Mouse (Mus musculus) lung, postnatal 0 days (tissue): ENCODE measurements around the gene Rbfox1. TPM values are rescaled to one million over a fixed set of nuclear protein-coding genes. Genes with fewer than 3 reads are reported as not detected.

Source experiments
- ATAC-seq: fragments of 200-750 bp; cut with Nextera tagmentation; 2 replicates; pipeline ENCODE4 v1.8.0; 2017; ENCODE audit warnings: moderate library complexity
- DNase-seq: peaks from one replicate; pipeline ENCODE4 v3.0.0-alpha.2; 2016; ENCODE audit warnings: low spot score
- H3K27ac ChIP-seq: fragments of 300-500 bp; sonication (generic); 2 replicates; pipeline ENCODE4 v1.5.1; 2014; ENCODE audit warnings: antibody characterized with exemption, mild to moderate bottlenecking, low read length, mixed read lengths
- H3K27me3 ChIP-seq: fragments of 300-500 bp; sonication (generic); replicated peaks from 2 replicates; pipeline ENCODE4 v1.6.1; 2014; ENCODE audit warnings: low read length, mixed read lengths; ENCODE audit not compliant: insufficient read depth
- H3K36me3 ChIP-seq: fragments of 300-500 bp; sonication (generic); 2 replicates; pipeline ENCODE4 v1.6.1; 2014; ENCODE audit warnings: low read length, mixed read lengths; ENCODE audit not compliant: insufficient read depth
- H3K4me1 ChIP-seq: fragments of 300-500 bp; sonication (generic); 2 replicates; pipeline ENCODE4 v1.6.1; 2014; ENCODE audit warnings: antibody characterized with exemption, low read depth, low read length, mixed read lengths; ENCODE audit not compliant: insufficient read depth
- H3K4me2 ChIP-seq: fragments of 300-500 bp; sonication (generic); replicated peaks from 2 replicates; pipeline ENCODE4 v1.6.1; 2014; ENCODE audit warnings: low read depth, mild to moderate bottlenecking, low read length, moderate library complexity, mixed read lengths
- H3K4me3 ChIP-seq: fragments of 300-500 bp; sonication (generic); 2 replicates; pipeline ENCODE4 v1.5.1; 2014; ENCODE audit warnings: low read depth, low read length
- H3K9ac ChIP-seq: fragments of 300-500 bp; sonication (generic); replicated peaks from 2 replicates; pipeline ENCODE4 v1.6.1; 2014; ENCODE audit warnings: low read depth, mild to moderate bottlenecking
- H3K9me3 ChIP-seq: fragments of 300-500 bp; sonication (generic); 2 replicates; pipeline ENCODE4 v1.6.1; 2016; ENCODE audit warnings: low read length, mixed read lengths
- CTCF ChIP-seq: IDR thresholded peaks from 2 replicates; pipeline ENCODE4 v1.5.1; 2016; ENCODE audit warnings: antibody characterized with exemption, mild to moderate bottlenecking
- EP300 ChIP-seq: IDR thresholded peaks from 2 replicates; pipeline ENCODE4 v1.6.1; 2016; ENCODE audit warnings: antibody characterized with exemption, mild to moderate bottlenecking, control low read depth
- WGBS: fragments of 180-500 bp; shearing (Covaris S2); extraction: QIAGEN DNeasy Blood & Tissue Kit; methylation state at CpG from one replicate; pipeline ENCODE4 v1.1.7; 2014; 5-methylcytosine and 5-hydroxymethylcytosine counted together
- polyA plus RNA-seq: library from polyadenylated mRNA; unstranded; fragments of >200 nt; fragmentation: Nextera tagmentation; extraction: Ambion mirVana; gene quantifications from 2 replicates; pipeline ENCODE4 v1.2.1, GENCODE M21; 2015

Rbfox1 gene
- polyA plus RNA-seq, 1 experiment from 2014 or later: 0.25 TPM

GRCm38 (mm10) chr16:7433296-7433695 is 1548.1 kb downstream of the Rbfox1 start:
- no peak for ATAC-seq
- Histone ChIP-seq H3K9me3 (no peaks in the 10 kb centered on the region), H3K27ac (no peak overlapping the region), H3K36me3 (no peaks in the 10 kb centered on the region), H3K27me3 (no peaks in the 10 kb centered on the region), H3K4me1 (no peaks in the 10 kb centered on the region), H3K4me3 (no peak overlapping the region), H3K9ac (no peak overlapping the region), H3K4me2 (no peak overlapping the region)
- WGBS: 89% methylated on average over 6 of the region's 6 CpGs
- DNase-seq: no peak
- no peak for TF ChIP-seq EP300

DNA sequence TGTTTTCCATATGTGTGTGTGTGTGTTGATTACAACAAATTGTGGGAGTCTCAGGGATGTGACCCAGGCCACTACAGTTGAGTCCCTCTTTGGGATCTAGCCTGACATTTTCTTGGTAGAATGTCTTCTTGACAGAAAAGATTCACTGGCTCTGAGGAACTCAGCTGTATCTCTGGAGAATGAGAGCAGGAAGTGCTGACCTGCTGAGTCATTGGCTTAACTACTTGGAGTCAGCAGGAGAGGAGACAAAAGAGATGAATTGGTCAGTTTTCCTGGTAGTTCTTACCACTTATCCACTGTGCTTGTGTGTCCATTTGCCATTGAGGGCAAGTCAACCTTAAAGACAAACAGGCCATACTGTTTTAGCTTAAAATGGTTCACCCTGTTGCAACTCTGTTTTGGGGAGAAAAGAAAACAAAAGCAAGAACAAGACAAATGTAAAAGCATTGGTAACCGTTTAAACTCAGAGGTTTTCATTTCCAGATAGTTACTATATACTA is 1561.7 kb downstream of the Rbfox1 start:
- DNase-seq (no peak), ATAC-seq (no peak)
- Histone ChIP-seq H3K9ac (no peak overlapping the region), H3K4me3 (no peak overlapping the region), H3K4me1 (no peaks in the 10 kb centered on the region), H3K9me3 (no peaks in the 10 kb centered on the region), H3K27ac (no peak overlapping the region), H3K4me2 (no peak overlapping the region), H3K27me3 (no peaks in the 10 kb centered on the region), H3K36me3 (no peaks in the 10 kb centered on the region)
- 84% methylated on average over 1 of the region's 1 CpGs for WGBS
- TF ChIP-seq EP300: no peak
- no peak for TF ChIP-seq CTCF

DNA sequence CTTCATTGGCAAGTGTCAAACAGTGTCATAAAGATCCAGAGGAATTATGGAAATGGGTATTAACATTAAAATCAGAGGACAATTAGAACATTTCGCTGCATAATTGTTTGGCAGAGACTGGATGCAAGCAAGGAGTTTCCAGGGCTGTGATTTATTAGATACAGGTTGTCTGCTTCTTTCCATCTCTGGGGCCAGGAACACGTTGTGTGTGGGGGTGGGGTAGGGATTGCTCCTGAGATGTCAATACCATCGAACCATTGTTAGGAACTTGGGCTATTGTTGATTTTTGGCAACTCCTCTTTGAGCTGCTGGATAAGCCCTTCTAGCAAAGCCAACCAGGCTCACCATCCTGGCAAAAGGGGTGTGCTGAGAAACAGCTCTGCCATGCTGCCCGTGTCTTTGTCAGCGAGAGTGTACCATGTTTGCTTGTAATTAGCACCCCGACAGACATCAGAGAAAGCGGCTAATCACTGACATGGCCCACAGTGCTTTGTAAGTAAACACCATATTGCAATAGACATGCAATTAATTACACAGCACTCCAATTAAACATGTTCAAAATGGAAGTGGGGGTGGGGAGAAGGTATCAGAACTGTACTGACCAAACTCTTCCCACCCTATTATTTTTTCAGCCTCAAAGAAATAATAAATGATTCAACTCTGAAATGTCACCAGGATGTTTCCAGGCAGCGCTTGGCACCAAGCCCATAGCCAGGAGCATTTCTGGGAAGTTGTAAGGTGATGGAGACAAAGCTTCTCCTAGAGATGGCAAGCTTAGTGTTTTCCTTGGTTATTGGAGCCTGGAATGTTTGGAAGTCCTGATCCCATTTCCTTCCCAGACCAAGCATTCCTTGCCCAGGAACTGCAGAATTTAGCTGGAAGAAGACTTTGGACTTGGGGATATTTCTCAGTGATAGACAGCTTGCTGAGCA is 1562.8 kb downstream of the Rbfox1 start:
- Histone ChIP-seq H3K36me3 (no peaks in the 10 kb centered on the region), H3K27me3 (no peaks in the 10 kb centered on the region), H3K27ac (no peak overlapping the region), H3K4me1 (no peaks in the 10 kb centered on the region), H3K4me3 (no peak overlapping the region), H3K9ac (no peak overlapping the region), H3K4me2 (no peak overlapping the region), H3K9me3 (no peaks in the 10 kb centered on the region)
- ATAC-seq: no peak
- TF ChIP-seq CTCF (no peak), EP300 (no peak)
- DNase-seq: no peak
- WGBS: 53% methylated on average over 8 of the region's 8 CpGs

DNA sequence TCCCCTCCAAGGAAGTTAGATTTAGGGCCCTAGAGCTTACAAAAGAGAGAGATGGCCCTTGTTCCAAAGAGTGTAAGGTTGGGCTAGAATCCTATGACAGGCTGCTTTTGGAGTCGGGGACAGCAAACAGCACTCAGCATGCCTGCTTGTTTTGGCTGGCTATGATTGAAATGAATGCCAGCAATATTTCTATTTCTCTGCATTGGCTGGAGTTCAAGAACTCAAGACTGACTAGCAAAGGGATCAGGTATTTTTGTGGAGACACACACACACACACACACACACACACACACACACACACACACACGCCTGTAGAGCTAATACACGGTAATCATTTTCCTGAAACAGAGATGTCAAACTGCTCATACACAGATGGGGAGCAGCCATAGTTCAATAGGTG is 1566.0 kb downstream of the Rbfox1 start:
- Histone ChIP-seq H3K4me2 (no peak overlapping the region), H3K27me3 (no peaks in the 10 kb centered on the region), H3K9ac (no peak overlapping the region), H3K27ac (no peak overlapping the region), H3K4me3 (no peak overlapping the region), H3K4me1 (no peaks in the 10 kb centered on the region), H3K9me3 (no peaks in the 10 kb centered on the region), H3K36me3 (no peaks in the 10 kb centered on the region)
- no peak for DNase-seq
- ATAC-seq: no peak
- TF ChIP-seq CTCF (no peak), EP300 (no peak)
- 86% methylated on average over 3 of the region's 3 CpGs for WGBS

DNA sequence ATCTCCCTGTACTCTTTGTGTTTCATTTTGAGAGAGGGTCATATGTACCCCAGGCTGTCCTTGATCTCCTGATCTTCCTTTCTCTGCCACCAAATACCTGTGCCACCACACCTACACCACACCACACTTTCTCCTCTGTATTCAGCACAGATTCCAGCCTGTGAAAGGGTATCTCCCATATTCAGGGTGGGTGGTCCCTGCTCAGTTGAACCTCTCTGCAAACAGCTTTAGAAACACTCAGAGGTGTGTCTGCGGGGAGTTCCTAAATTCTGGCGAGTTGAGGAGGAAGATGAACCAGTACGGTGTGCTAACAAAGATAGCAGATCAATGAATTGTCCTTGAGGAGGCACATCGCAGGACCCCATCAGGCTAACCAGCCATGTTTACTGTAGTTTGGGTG is 1572.4 kb downstream of the Rbfox1 start:
- Histone ChIP-seq H3K4me3 (no peak overlapping the region), H3K36me3 (no peaks in the 10 kb centered on the region), H3K27ac (no peak overlapping the region), H3K4me2 (no peak overlapping the region), H3K9ac (no peak overlapping the region), H3K27me3 (no peaks in the 10 kb centered on the region), H3K9me3 (no peaks in the 10 kb centered on the region), H3K4me1 (no peaks in the 10 kb centered on the region)
- ATAC-seq: no peak
- no peak for DNase-seq
- TF ChIP-seq EP300 (no peak), CTCF (no peak)
- 67% methylated on average over 4 of the region's 4 CpGs for WGBS
